Mouse (Mus musculus) stomach, postnatal 0 days (tissue): ENCODE measurements around the gene Fam110a.

ENCODE experiments used
- CTCF ChIP-seq: IDR thresholded peaks from 2 replicates; pipeline ENCODE4 v1.5.1; 2016; ENCODE audit warnings: antibody characterized with exemption, low read depth, mild to moderate bottlenecking, moderate library complexity
- EP300 ChIP-seq: optimal IDR thresholded peaks from 2 replicates; pipeline ENCODE3; 2016; ENCODE audit warnings: antibody characterized with exemption

GRCm38 (mm10) chr2:151982476-151982875 is 2.5 kb upstream of the Fam110a start:
- TF ChIP-seq CTCF (no peak), EP300 (no peak)
